ENCODE assay signal across 8 mouse cellular contexts in genomic region chr4:138495775-138496174, GRCm38 (mm10). TPM values are rescaled to one million over a fixed set of nuclear protein-coding genes. Genes with fewer than 3 reads are reported as not detected.
A peak's percentile ranks its signal among the peaks of the same experiment; 100 is the strongest.
DNase-seq lines count a peak whose midpoint lies in the region; ATAC-seq lines count a peak whose summit lies in the region.

No protein-coding gene starts in this region.

- 5% methylated on average over 13 of the region's 13 CpGs for WGBS in kidney, embryonic 15.5 days
- 9% methylated on average over 13 of the region's 13 CpGs for WGBS in embryonic facial prominence, embryonic 12.5 days
- 7% methylated on average over 13 of the region's 13 CpGs for WGBS in hindbrain, embryonic 13.5 days
- WGBS in midbrain, embryonic 12.5 days: 7% methylated on average over 13 of the region's 13 CpGs

- peak overlapping the region; percentile 53 for H3K4me2 ChIP-seq in kidney, embryonic 15.5 days
- H3K4me2 ChIP-seq in embryonic facial prominence, embryonic 12.5 days (replicated peaks): peak overlapping the region; percentile 30; the same call in 1 of the 2 replicates
- H3K4me2 ChIP-seq in hindbrain, embryonic 13.5 days: peak overlapping the region; percentile 22
- peak overlapping the region; percentile 36 for H3K4me2 ChIP-seq in midbrain, embryonic 12.5 days (replicated peaks)

- peak overlapping the region; percentile 87 for H3K27ac ChIP-seq in kidney, embryonic 15.5 days
- H3K27ac ChIP-seq in embryonic facial prominence, embryonic 12.5 days: peak overlapping the region; percentile 26; the same call in 1 of the 2 replicates
- peak overlapping the region; percentile 56; the same call in 1 of the 2 replicates for H3K27ac ChIP-seq in hindbrain, embryonic 13.5 days
- H3K27ac ChIP-seq in midbrain, embryonic 12.5 days (replicated peaks): peak overlapping the region; percentile 83

- no peaks in the 10 kb centered on the region for H3K9me3 ChIP-seq in kidney, embryonic 15.5 days (replicated peaks)
- H3K9me3 ChIP-seq in embryonic facial prominence, embryonic 12.5 days: no peaks in the 10 kb centered on the region
- H3K9me3 ChIP-seq in hindbrain, embryonic 13.5 days: no peaks in the 10 kb centered on the region
- no peaks in the 10 kb centered on the region for H3K9me3 ChIP-seq in midbrain, embryonic 12.5 days

- H3K27me3 ChIP-seq in kidney, embryonic 15.5 days: no peaks in the 10 kb centered on the region
- H3K27me3 ChIP-seq in embryonic facial prominence, embryonic 12.5 days: 0 out of 2 replicates have a peak, but pooled peaks cover 3% of the 10 kb centered on the region
- no peaks in the 10 kb centered on the region for H3K27me3 ChIP-seq in hindbrain, embryonic 13.5 days
- H3K27me3 ChIP-seq in midbrain, embryonic 12.5 days: no peaks in the 10 kb centered on the region

- no peak overlapping the region for H3K9ac ChIP-seq in kidney, embryonic 15.5 days
- no peak overlapping the region for H3K9ac ChIP-seq in embryonic facial prominence, embryonic 12.5 days
- H3K9ac ChIP-seq in hindbrain, embryonic 13.5 days: no peak overlapping the region
- H3K9ac ChIP-seq in midbrain, embryonic 12.5 days (replicated peaks): no peak overlapping the region

- no peaks in the 10 kb centered on the region for H3K36me3 ChIP-seq in kidney, embryonic 15.5 days
- no peaks in the 10 kb centered on the region for H3K36me3 ChIP-seq in embryonic facial prominence, embryonic 12.5 days
- H3K36me3 ChIP-seq in hindbrain, embryonic 13.5 days: no peaks in the 10 kb centered on the region
- no peaks in the 10 kb centered on the region for H3K36me3 ChIP-seq in midbrain, embryonic 12.5 days

- peak overlapping the region; percentile 12 for H3K4me3 ChIP-seq in kidney, embryonic 15.5 days (replicated peaks)
- no peak overlapping the region for H3K4me3 ChIP-seq in embryonic facial prominence, embryonic 12.5 days
- no peak overlapping the region for H3K4me3 ChIP-seq in hindbrain, embryonic 13.5 days
- no peak overlapping the region for H3K4me3 ChIP-seq in midbrain, embryonic 12.5 days

- no peak for DNase-seq in kidney, adult 11 months
- DNase-seq in cerebellum, adult 9-10 months: no peak
- no peak for DNase-seq in layer of hippocampus, adult 18-20 months (ENCODE audit: low spot score in 2 of 2)
- no peak for DNase-seq in layer of hippocampus, postnatal 10 days (ENCODE audit: low spot score in 2 of 2)

- no peak; the same call in 1 of the 2 replicates for ATAC-seq in kidney, embryonic 15.5 days (replicated peaks; ENCODE audit: low FRiP score)
- ATAC-seq in embryonic facial prominence, embryonic 12.5 days (ENCODE audit: insufficient number of reproducible peaks, insufficient read depth, low FRiP score, low TSS enrichment): no peak
- no peak for ATAC-seq in hindbrain, embryonic 13.5 days (ENCODE audit: low FRiP score)
- no peak for ATAC-seq in midbrain, embryonic 12.5 days (ENCODE audit: low FRiP score, low read depth)

- H3K4me1 ChIP-seq in kidney, embryonic 15.5 days: peaks cover 47% of the 10 kb centered on the region
- H3K4me1 ChIP-seq in embryonic facial prominence, embryonic 12.5 days: peaks cover 31% of the 10 kb centered on the region
- peaks cover 47% of the 10 kb centered on the region for H3K4me1 ChIP-seq in hindbrain, embryonic 13.5 days (replicated peaks)
- H3K4me1 ChIP-seq in midbrain, embryonic 12.5 days: peaks cover 46% of the 10 kb centered on the region

RNA-seq across cellular contexts. Expression of gene Camk2n1, which starts 41.7 kb away (rescaled TPM):
- 7.6 and 8.3 TPM in 2 replicates for polyA plus RNA-seq in kidney, embryonic 15.5 days (2015; fragmentation: Nextera tagmentation; extraction: Ambion mirVana)
- polyA plus RNA-seq in embryonic facial prominence, embryonic 12.5 days (2016; fragmentation: Nextera tagmentation; extraction: Ambion mirVana): 2.5 and 2.8 TPM in 2 replicates
- polyA plus RNA-seq in hindbrain, embryonic 13.5 days (2015; fragmentation: Nextera tagmentation; extraction: Ambion mirVana): 14.3 and 14.8 TPM in 2 replicates
- polyA plus RNA-seq in midbrain, embryonic 12.5 days (2016; fragmentation: Nextera tagmentation; extraction: Ambion mirVana): 9.0 and 9.8 TPM in 2 replicates
- 100 to 1,000 TPM; 405 to 413 TPM for total RNA-seq in layer of hippocampus, adult 18-20 months (2021)
- 100 to 1,000 TPM; 161 to 168 TPM for total RNA-seq in layer of hippocampus, postnatal 10 days (2021)

Comparison
In these comparisons a context has a peak if more than half of its experiments do, and no peak if none do; other contexts are left out.
1. H3K27ac ChIP-seq: peak in every context shown above with its lines; median percentile 87 in kidney, embryonic 15.5 days; 83 in midbrain, embryonic 12.5 days; 56 in hindbrain, embryonic 13.5 days; 26 in embryonic facial prominence, embryonic 12.5 days.